Mouse (Mus musculus) E14TG2a.4 (cell line): ENCODE results near the gene Sstr5.

Experiments used
- CTCF ChIP-seq: conservative IDR thresholded peaks from 2 replicates; pipeline ENCODE4 v1.5.1; 2014; ENCODE audit warnings: low read length
- NANOG ChIP-seq: IDR thresholded peaks from 2 replicates; pipeline ENCODE4 v1.6.1; 2014; ENCODE audit warnings: borderline replicate concordance, low read length, mixed read lengths
- POU5F1 ChIP-seq: IDR thresholded peaks from 2 replicates; pipeline ENCODE4 v1.6.1; 2014; ENCODE audit warnings: low read length, borderline replicate concordance

- TF ChIP-seq CTCF = no peak
- no peak for TF ChIP-seq POU5F1
- TF ChIP-seq NANOG = no peak
Measured at GRCm38 (mm10) chr17:25467781-25468180, 29.3 kb downstream of the Sstr5 start.
